Mouse (Mus musculus): Measurements from ENCODE around the gene Erf.

DNA sequence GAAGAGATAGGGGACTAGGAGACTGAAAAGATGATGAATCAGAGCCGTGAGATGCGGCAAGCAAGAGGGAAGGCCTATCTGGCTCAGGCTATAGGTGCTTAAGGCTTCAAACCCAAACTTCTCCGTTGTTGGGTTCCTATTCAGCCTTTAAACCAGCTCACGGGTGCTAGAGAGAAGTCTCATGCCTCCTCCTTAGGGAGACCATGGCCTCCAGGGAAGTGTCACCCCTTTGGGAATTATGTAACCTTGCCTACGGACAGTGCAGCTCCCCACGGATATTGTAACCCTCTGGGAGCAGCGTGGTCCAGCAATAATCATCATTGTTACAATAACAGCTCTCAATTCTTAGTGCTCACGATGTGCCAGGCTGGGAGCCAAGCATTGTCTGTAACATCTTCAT, 1.3 kb upstream of the Erf start:
- no peak for TF ChIP-seq CTCF (conservative IDR thresholded peaks at IDR 0.05; ENCODE audit: insufficient read depth, insufficient read length, low read depth, low read length)
- TF ChIP-seq POLR2A (IDR thresholded peaks at IDR 0.05; ENCODE audit: low read depth, low read length), result no peak

Data from kidney, adult 2 months (tissue).